Mouse (Mus musculus) cerebellum, postnatal 14 days (tissue): ENCODE data around the gene Mrgprb5.
"Not testable (repeated sequence)": the region's sequence is repeated elsewhere in the genome, so short reads cannot be mapped to it uniquely, and the experiment has no call there.

Source experiments
- DNase-seq, 2 experiments: peaks; one replicate each; pipeline ENCODE4 v3.0.0; 2021; ENCODE audit warnings: mixed read lengths in 2 of 2

Gene Mrgprb5

GRCm38 (mm10) chr7:48168919-48169318, at the start of gene Mrgprb5:
Gene Mrgprb5 (minus strand): TSS chr7:48169019.
- no peak for DNase-seq

GRCm38 (mm10) chr7:48199188-48199587, 30.4 kb upstream of the Mrgprb5 start, which contains the start of gene Mrgprb4:
Gene Mrgprb4 (minus strand): TSS chr7:48199288.
- DNase-seq: no peak

GRCm38 (mm10) chr7:48167471-48167870, 1.3 kb downstream of the Mrgprb5 start:
- DNase-seq: no peak

- peak; percentile 2 to 4 for DNase-seq
Observed at GRCm38 (mm10) chr7:48138248-48138702, 30.5 kb downstream of the Mrgprb5 start.

- DNase-seq: peak; percentile 22 to 29
Observed at GRCm38 (mm10) chr7:48137216-48138077, 31.4 kb downstream of the Mrgprb5 start.

GRCm38 (mm10) chr7:48132674-48133073, 36.1 kb downstream of the Mrgprb5 start:
- DNase-seq: no peak

GRCm38 (mm10) chr7:48132247-48132646, 36.6 kb downstream of the Mrgprb5 start:
- DNase-seq: not testable (repeated sequence)

GRCm38 (mm10) chr7:48131820-48132219, 37.0 kb downstream of the Mrgprb5 start:
- not testable (repeated sequence) for DNase-seq

GRCm38 (mm10) chr7:48123806-48124205, 45.0 kb downstream of the Mrgprb5 start:
- no peak for DNase-seq
